Mouse (Mus musculus) mouse embryonic stem cell (cell line): ENCODE measurements around the gene 2610042L04Rik.
"Not testable (repeated sequence)": the region's sequence is repeated elsewhere in the genome, so short reads cannot be mapped to it uniquely, and the experiment has no call there.

ENCODE experiments used
- in situ Hi-C, 2 experiments: fragments of 300-500 bp; cut with MboI; formaldehyde crosslinking; loops; 1 replicate in 1 of 2; 3 replicates in 1 of 2; pipeline ENCODE4 v1.14.3; 2019 to 2020; ENCODE audit warnings: low sequenced_read_pairs in 2 of 2, low pct_unique_long_range_greater_than_20kb in 1 of 2, mixed read lengths in 1 of 2; ENCODE audit not compliant: unreplicated experiment in 1 of 2

The 2610042L04Rik gene

GRCm38 (mm10) chr14:4334476-4335080 is at the start of gene 2610042L04Rik:
2610042L04Rik (plus strand) TSS chr14:4334763.
- in situ Hi-C loops, result not testable (repeated sequence)

GRCm38 (mm10) chr14:4316983-4317382 is 17.6 kb upstream of the 2610042L04Rik start, which contains the start of gene Gm3149:
Gm3149 (plus strand) TSS chr14:4317283.
- in situ Hi-C loops, result not testable (repeated sequence)

- in situ Hi-C loops, result not testable (repeated sequence)
Observed at GRCm38 (mm10) chr14:4335506-4335905, 943 bp downstream of the 2610042L04Rik start.

GRCm38 (mm10) chr14:4368991-4369390 is 34.4 kb downstream of the 2610042L04Rik start:
- in situ Hi-C loops, result not testable (repeated sequence)

- in situ Hi-C loops, result not testable (repeated sequence)
Observed at GRCm38 (mm10) chr14:4369691-4370090, 35.1 kb downstream of the 2610042L04Rik start.

- in situ Hi-C loops, result not testable (repeated sequence)
Observed at GRCm38 (mm10) chr14:4377871-4378270, 43.3 kb downstream of the 2610042L04Rik start.

- in situ Hi-C loops, result not testable (repeated sequence)
Observed at GRCm38 (mm10) chr14:4385606-4386005, 51.0 kb downstream of the 2610042L04Rik start.

GRCm38 (mm10) chr14:4392841-4393530 is 58.4 kb downstream of the 2610042L04Rik start:
- in situ Hi-C loops, result not testable (repeated sequence)

GRCm38 (mm10) chr14:4397226-4397625 is 62.7 kb downstream of the 2610042L04Rik start, which contains the start of gene Gm3159:
Gm3159 (plus strand) TSS chr14:4397526.
- in situ Hi-C loops, result not testable (repeated sequence)

- in situ Hi-C loops, result not testable (repeated sequence)
Observed at GRCm38 (mm10) chr14:4398624-4399023, 64.1 kb downstream of the 2610042L04Rik start.

- in situ Hi-C loops, result not testable (repeated sequence)
Observed at GRCm38 (mm10) chr14:4400115-4400789, 65.7 kb downstream of the 2610042L04Rik start.

GRCm38 (mm10) chr14:4401245-4401644 is 66.7 kb downstream of the 2610042L04Rik start:
- in situ Hi-C loops, result not testable (repeated sequence)

- in situ Hi-C loops, result not testable (repeated sequence)
Observed at GRCm38 (mm10) chr14:4403840-4404239, 69.3 kb downstream of the 2610042L04Rik start.
